Mouse (Mus musculus): ENCODE measurements around the gene Padi4. TPM values are rescaled to one million over a fixed set of nuclear protein-coding genes. Genes with fewer than 3 reads are reported as not detected.

Padi4 gene
- polyA plus RNA-seq, 1 experiment from 2014 or later, result 1.1 TPM

GRCm38 (mm10) chr4:140814241-140815225, 40.5 kb upstream of the Padi4 start:
- peak; percentile 86 for ATAC-seq
- H3K4me1 ChIP-seq (ENCODE audit: insufficient read depth, low read depth, low read length), result no peaks in the 10 kb centered on the region
- peak; percentile 70 for DNase-seq (ENCODE audit: low spot score)
- peak overlapping the region; percentile 26; the same call in 1 of the 2 replicates for H3K9ac ChIP-seq (replicated peaks; ENCODE audit: low read depth)
- H3K4me3 ChIP-seq (ENCODE audit: low read depth, low read length), result peak overlapping the region; percentile 43
- no peaks in the 10 kb centered on the region for H3K9me3 ChIP-seq (ENCODE audit: low read length)
- no peak for TF ChIP-seq EP300 (IDR thresholded peaks at IDR 0.05)
- TF ChIP-seq CTCF (IDR thresholded peaks at IDR 0.05), result peak; percentile 63
- peak overlapping the region; percentile 76 for H3K4me2 ChIP-seq (replicated peaks; ENCODE audit: low read depth, low read length)
- H3K36me3 ChIP-seq (ENCODE audit: insufficient read depth, low read length), result no peaks in the 10 kb centered on the region
- peak overlapping the region; percentile 71; the same call in 1 of the 2 replicates for H3K27ac ChIP-seq (ENCODE audit: low read length)
- no peaks in the 10 kb centered on the region for H3K27me3 ChIP-seq (replicated peaks; ENCODE audit: insufficient read depth, low read length)
- WGBS, result 25% methylated on average over 36 of the region's 36 CpGs

DNA sequence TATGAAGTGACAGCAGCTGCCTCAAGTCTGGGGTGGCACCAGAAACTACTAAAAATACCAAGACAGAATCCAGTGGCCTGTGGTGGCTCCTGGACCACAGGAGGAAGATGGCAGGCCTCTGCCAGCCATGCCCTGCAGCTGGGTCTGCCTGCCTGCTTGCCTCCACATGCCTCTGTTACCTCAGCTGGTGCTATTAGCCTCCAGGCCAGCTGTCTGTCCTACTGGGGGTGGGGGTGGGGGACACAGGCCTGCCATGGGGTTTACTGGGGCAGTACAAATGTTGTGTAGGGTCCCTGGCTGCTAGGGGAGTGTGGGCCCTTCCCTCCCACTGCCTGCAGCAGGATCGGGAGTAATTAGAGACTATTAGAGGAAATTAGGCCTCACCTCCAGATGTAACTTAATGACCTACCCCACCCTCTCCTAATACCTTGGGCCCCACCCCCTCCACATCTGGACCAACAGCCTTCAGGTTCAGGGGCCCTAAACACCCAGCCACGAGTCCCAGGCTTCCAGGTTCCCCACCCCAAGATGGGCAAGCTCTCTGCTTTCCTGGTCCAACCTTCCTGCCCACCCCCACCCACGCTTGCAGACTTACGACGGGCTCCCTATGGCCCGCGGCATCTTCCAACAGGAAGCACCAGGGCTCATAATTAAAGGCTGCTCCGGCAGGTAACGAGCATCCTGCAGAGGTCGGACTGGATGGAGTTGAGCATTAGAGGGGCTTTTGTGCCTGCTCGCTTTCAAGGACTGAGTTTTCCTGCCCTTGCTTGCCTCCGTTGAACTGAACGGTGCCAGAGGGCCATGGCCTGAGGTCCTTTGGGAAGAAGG, 39.5 kb upstream of the Padi4 start:
- DNase-seq (ENCODE audit: low spot score), result no peak
- H3K9ac ChIP-seq (replicated peaks; ENCODE audit: low read depth), result no peak overlapping the region
- WGBS, result 31% methylated on average over 13 of the region's 13 CpGs
- H3K27me3 ChIP-seq (replicated peaks; ENCODE audit: insufficient read depth, low read length), result no peaks in the 10 kb centered on the region
- no peak overlapping the region for H3K27ac ChIP-seq (ENCODE audit: low read length)
- TF ChIP-seq CTCF (IDR thresholded peaks at IDR 0.05) (no peak), EP300 (IDR thresholded peaks at IDR 0.05) (no peak)
- no peaks in the 10 kb centered on the region for H3K36me3 ChIP-seq (ENCODE audit: insufficient read depth, low read length)
- no peaks in the 10 kb centered on the region for H3K4me1 ChIP-seq (ENCODE audit: insufficient read depth, low read depth, low read length)
- H3K9me3 ChIP-seq (ENCODE audit: low read length), result no peaks in the 10 kb centered on the region
- H3K4me3 ChIP-seq (ENCODE audit: low read depth, low read length), result peak overlapping the region; percentile 43
- ATAC-seq, result no peak
- peak overlapping the region; percentile 76 for H3K4me2 ChIP-seq (replicated peaks; ENCODE audit: low read depth, low read length)

DNA sequence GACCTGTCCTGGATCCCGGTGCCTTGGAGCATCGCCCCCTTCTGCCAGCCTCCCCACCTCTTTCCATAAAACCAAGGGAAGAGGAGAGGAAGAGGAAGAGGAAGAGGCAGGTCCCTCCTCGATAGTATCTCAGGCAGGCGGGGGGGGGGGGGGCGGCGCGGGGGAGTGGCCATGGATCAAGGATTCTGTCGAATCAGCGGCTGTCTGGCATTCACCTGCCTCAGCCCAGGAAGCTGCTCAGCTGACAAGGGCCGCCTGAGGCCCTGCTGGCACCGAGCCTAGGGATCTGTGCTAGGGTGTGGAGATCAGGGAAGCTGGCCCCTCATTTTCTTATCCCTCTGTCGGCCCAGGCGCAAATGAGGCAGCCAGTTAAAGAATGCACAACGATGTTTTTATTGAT, 38.6 kb upstream of the Padi4 start:
- no peak for TF ChIP-seq EP300 (IDR thresholded peaks at IDR 0.05)
- no peak for TF ChIP-seq CTCF (IDR thresholded peaks at IDR 0.05)
- Histone ChIP-seq H3K36me3 (ENCODE audit: insufficient read depth, low read length) (no peaks in the 10 kb centered on the region), H3K4me2 (replicated peaks; ENCODE audit: low read depth, low read length) (no peak overlapping the region), H3K27ac (ENCODE audit: low read length) (no peak overlapping the region), H3K4me3 (ENCODE audit: low read depth, low read length) (no peak overlapping the region), H3K27me3 (replicated peaks; ENCODE audit: insufficient read depth, low read length) (no peaks in the 10 kb centered on the region), H3K9me3 (ENCODE audit: low read length) (no peaks in the 10 kb centered on the region), H3K4me1 (ENCODE audit: insufficient read depth, low read depth, low read length) (no peaks in the 10 kb centered on the region), H3K9ac (replicated peaks; ENCODE audit: low read depth) (no peak overlapping the region)
- ATAC-seq (no peak), DNase-seq (ENCODE audit: low spot score) (no peak)
- 34% methylated on average over 7 of the region's 14 CpGs for WGBS

- ATAC-seq (no peak), DNase-seq (ENCODE audit: low spot score) (no peak)
- no peak overlapping the region for H3K9ac ChIP-seq (replicated peaks; ENCODE audit: low read depth)
- no peak overlapping the region for H3K4me3 ChIP-seq (ENCODE audit: low read depth, low read length)
- WGBS, result 38% methylated on average over 8 of the region's 8 CpGs
- no peaks in the 10 kb centered on the region for H3K4me1 ChIP-seq (ENCODE audit: insufficient read depth, low read depth, low read length)
- H3K27me3 ChIP-seq (replicated peaks; ENCODE audit: insufficient read depth, low read length), result no peaks in the 10 kb centered on the region
- no peaks in the 10 kb centered on the region for H3K36me3 ChIP-seq (ENCODE audit: insufficient read depth, low read length)
- no peak overlapping the region for H3K27ac ChIP-seq (ENCODE audit: low read length)
- H3K9me3 ChIP-seq (ENCODE audit: low read length), result no peaks in the 10 kb centered on the region
- no peak for TF ChIP-seq CTCF (IDR thresholded peaks at IDR 0.05)
- TF ChIP-seq EP300 (IDR thresholded peaks at IDR 0.05), result no peak
- no peak overlapping the region for H3K4me2 ChIP-seq (replicated peaks; ENCODE audit: low read depth, low read length)
Observed at GRCm38 (mm10) chr4:140812191-140812590, 38.2 kb upstream of the Padi4 start.

DNA sequence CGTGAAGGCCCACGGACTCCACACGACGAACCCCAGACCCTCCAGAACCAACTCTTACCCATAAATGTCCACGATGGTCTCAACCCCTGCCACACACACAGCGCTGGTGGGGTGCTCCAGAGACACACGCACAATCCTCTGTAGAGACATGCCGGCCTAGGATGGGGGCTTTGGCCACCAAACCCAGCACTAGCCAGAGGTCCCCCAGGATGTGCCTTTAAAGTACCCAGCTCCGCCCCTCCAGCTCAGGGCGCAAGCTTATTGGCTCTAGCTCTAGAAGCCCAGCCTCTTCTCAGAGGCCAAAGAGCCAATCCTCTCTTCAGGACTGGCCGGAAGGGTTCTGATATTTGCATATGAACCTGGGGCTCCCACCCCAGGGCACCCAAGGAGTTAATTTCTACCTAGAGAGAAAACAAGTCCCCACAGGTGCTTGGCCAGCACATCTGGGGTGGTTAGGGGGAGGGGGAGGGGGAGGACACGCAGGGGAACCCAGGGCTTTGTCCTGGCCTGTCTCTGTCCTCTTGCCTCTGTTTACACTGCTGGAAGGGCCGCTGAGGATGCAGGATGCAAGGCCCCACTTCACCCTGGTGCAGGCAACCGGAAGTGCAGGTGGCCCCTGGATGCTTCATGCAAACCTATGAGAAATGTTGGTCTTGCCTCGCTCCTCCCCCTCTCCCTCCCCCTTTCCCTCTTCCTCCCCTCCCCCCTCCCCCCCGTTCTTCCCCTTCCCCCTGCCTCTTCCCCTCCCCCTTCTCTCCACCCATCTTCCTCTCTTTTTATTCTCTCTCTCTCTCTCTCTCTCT, 36.6 kb upstream of the Padi4 start, which contains the start of gene Padi3:
Gene Padi3 (minus strand): TSS at position 191 of the 803 bp plus-strand sequence.
- no peak for ATAC-seq
- Histone ChIP-seq H3K9ac (replicated peaks; ENCODE audit: low read depth) (no peak within 1 kb of the TSS), H3K27me3 (replicated peaks; ENCODE audit: insufficient read depth, low read length) (no peaks in the 10 kb centered on the region), H3K4me1 (ENCODE audit: insufficient read depth, low read depth, low read length) (no peaks in the 10 kb centered on the region), H3K4me2 (replicated peaks; ENCODE audit: low read depth, low read length) (no peak within 1 kb of the TSS), H3K27ac (ENCODE audit: low read length) (no peak within 1 kb of the TSS), H3K9me3 (ENCODE audit: low read length) (no peaks in the 10 kb centered on the region), H3K36me3 (ENCODE audit: insufficient read depth, low read length) (no peaks in the 10 kb centered on the region), H3K4me3 (ENCODE audit: low read depth, low read length) (no peak within 1 kb of the TSS)
- WGBS, result 67% methylated on average over 16 of the region's 16 CpGs
- TF ChIP-seq EP300 (IDR thresholded peaks at IDR 0.05), result no peak
- TF ChIP-seq CTCF (IDR thresholded peaks at IDR 0.05), result no peak
- no peak for DNase-seq (ENCODE audit: low spot score)
